In the genomic region with DNA sequence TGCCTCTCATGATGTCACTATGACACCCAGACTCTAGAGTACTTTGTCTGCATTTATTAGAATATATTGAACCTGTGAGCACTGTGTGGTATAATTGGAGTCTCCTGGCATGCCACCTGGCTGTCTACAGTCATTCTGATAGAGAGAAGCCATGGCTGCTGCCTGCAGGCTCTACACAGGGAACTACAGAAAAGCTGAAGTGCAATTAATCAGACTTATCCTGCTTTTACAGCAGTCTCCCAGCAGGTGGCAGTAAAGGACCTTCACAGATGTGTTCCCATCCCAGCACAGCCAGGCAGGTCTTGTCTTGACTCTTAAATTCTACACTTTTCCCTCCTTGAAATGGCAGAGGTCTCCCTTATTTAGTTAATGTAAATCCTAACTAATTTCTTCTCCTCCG, we compare ENCODE assay signal across 8 mouse cellular contexts.
DNase-seq lines count a peak whose midpoint lies in the region; ATAC-seq and TF ChIP-seq lines count a peak whose summit lies in the region.

No protein-coding gene starts in this region.

- H3K4me3 ChIP-seq in G1E (ENCODE audit: low read depth, low read length), result no peak overlapping the region
- H3K4me3 ChIP-seq in forebrain, embryonic 12.5 days (replicated peaks), result no peak overlapping the region
- H3K4me3 ChIP-seq in hindbrain, embryonic 11.5 days (ENCODE audit: low read depth, low read length), result no peak overlapping the region

- peak; percentile 58 for DNase-seq in G1E (ENCODE audit: low spot score)
- peak; percentile 66 for DNase-seq in brain, embryonic 18.5 days (ENCODE audit: low read depth, low spot score)
- peak; percentile 85 for DNase-seq in hindbrain, embryonic 11.5 days (ENCODE audit: low spot score)
- peak; percentile 68 to 77 for DNase-seq in layer of hippocampus, adult 8-10 months (ENCODE audit: low spot score in 2 of 2)
- peak; percentile 87 for DNase-seq in lung, postnatal 10 days
- DNase-seq in retina, postnatal 1 day, result peak; percentile 85
- DNase-seq in thymus, postnatal 4 days, result peak; percentile 89

- ATAC-seq in G1E (ENCODE audit: extremely low read depth, insufficient number of reproducible peaks, low FRiP score, poor library complexity, severe bottlenecking), result no peak
- peak; percentile 72 for ATAC-seq in forebrain, embryonic 12.5 days (ENCODE audit: low FRiP score)
- ATAC-seq in hindbrain, embryonic 11.5 days (ENCODE audit: low FRiP score), result peak; percentile 55; the same call in 1 of the 2 replicates

- H3K9me3 ChIP-seq in G1E (replicated peaks), result no peaks in the 10 kb centered on the region
- no peaks in the 10 kb centered on the region for H3K9me3 ChIP-seq in forebrain, embryonic 12.5 days
- no peaks in the 10 kb centered on the region for H3K9me3 ChIP-seq in hindbrain, embryonic 11.5 days (ENCODE audit: control insufficient read depth, low read length)

- 69% methylated on average over 1 of the region's 1 CpGs for WGBS in forebrain, embryonic 12.5 days
- WGBS in hindbrain, embryonic 11.5 days, result 76% methylated on average over 1 of the region's 1 CpGs

- H3K4me1 ChIP-seq in G1E (ENCODE audit: insufficient read depth, low read depth, low read length), result no peaks in the 10 kb centered on the region
- H3K4me1 ChIP-seq in forebrain, embryonic 12.5 days, result no peaks in the 10 kb centered on the region
- no peaks in the 10 kb centered on the region for H3K4me1 ChIP-seq in hindbrain, embryonic 11.5 days (replicated peaks; ENCODE audit: control insufficient read depth, insufficient read depth, low read length)

- H3K27me3 ChIP-seq in G1E (ENCODE audit: insufficient read depth, low read length), result peaks cover 22% of the 10 kb centered on the region
- H3K27me3 ChIP-seq in forebrain, embryonic 12.5 days, result no peaks in the 10 kb centered on the region
- no peaks in the 10 kb centered on the region for H3K27me3 ChIP-seq in hindbrain, embryonic 11.5 days (ENCODE audit: control insufficient read depth, insufficient read depth, low read length)

- no peak overlapping the region for H3K9ac ChIP-seq in forebrain, embryonic 12.5 days
- no peak overlapping the region for H3K9ac ChIP-seq in hindbrain, embryonic 11.5 days (ENCODE audit: low read depth, low read length)

- H3K4me2 ChIP-seq in forebrain, embryonic 12.5 days, result no peak overlapping the region
- H3K4me2 ChIP-seq in hindbrain, embryonic 11.5 days (replicated peaks; ENCODE audit: low read depth, low read length), result no peak overlapping the region

- no peak overlapping the region for H3K27ac ChIP-seq in forebrain, embryonic 12.5 days
- H3K27ac ChIP-seq in hindbrain, embryonic 11.5 days (ENCODE audit: low read depth, low read length), result no peak overlapping the region

- no peaks in the 10 kb centered on the region for H3K36me3 ChIP-seq in G1E (replicated peaks)
- H3K36me3 ChIP-seq in forebrain, embryonic 12.5 days (replicated peaks), result peaks cover 15% of the 10 kb centered on the region
- H3K36me3 ChIP-seq in hindbrain, embryonic 11.5 days (ENCODE audit: control insufficient read depth, insufficient read depth, low read length), result 0 out of 2 replicates have a peak, but pooled peaks cover 2% of the 10 kb centered on the region

- TF ChIP-seq CTCF in G1E (IDR thresholded peaks at IDR 0.05; ENCODE audit: low read depth, low read length), result peak; percentile 68
